Mouse (Mus musculus) ES-E14 (cell line): ENCODE data around the gene Pcbp1.
A peak's percentile ranks its signal among the peaks of the same experiment; 100 is the strongest.

ENCODE experiments used
- CHD2 ChIP-seq: IDR thresholded peaks from 2 replicates; pipeline ENCODE4 v1.6.1; 2014; ENCODE audit warnings: mild to moderate bottlenecking, low read depth, low read length, inconsistent platforms
- HCFC1 ChIP-seq: IDR thresholded peaks from 2 replicates; pipeline ENCODE4 v1.6.1; 2012; ENCODE audit warnings: low read length, inconsistent platforms, borderline replicate concordance; ENCODE audit not compliant: insufficient read depth
- MAFK ChIP-seq: IDR thresholded peaks from 2 replicates; pipeline ENCODE4 v1.6.1; 2014; ENCODE audit warnings: mild to moderate bottlenecking, low read depth, low read length, inconsistent platforms; ENCODE audit not compliant: insufficient read depth
- ZC3H11A ChIP-seq: IDR thresholded peaks from 2 replicates; pipeline ENCODE4 v1.6.1; 2012; ENCODE audit warnings: low read depth, mild to moderate bottlenecking, inconsistent platforms, low read length, borderline replicate concordance
- ZNF384 ChIP-seq: IDR thresholded peaks from 2 replicates; pipeline ENCODE4 v1.6.1; 2012; ENCODE audit warnings: low read depth, low read length, inconsistent platforms

- TF ChIP-seq HCFC1 (no peak), CHD2 (0 out of 2 replicates have a peak, but pooled peaks have one; percentile 29), ZC3H11A (no peak), ZNF384 (no peak), MAFK (no peak)
These were observed 28.9 kb downstream of the Pcbp1 start for GRCm38 (mm10) chr6:86497071-86497815.
